Mouse (Mus musculus) forebrain, embryonic 15.5 days (tissue): ENCODE data around the gene Rptor. TPM values are rescaled to one million over a fixed set of nuclear protein-coding genes. Genes with fewer than 3 reads are reported as not detected.

ENCODE experiments used
- polyA plus RNA-seq: library from polyadenylated mRNA; unstranded; fragments of >200 nt; fragmentation: Nextera tagmentation; extraction: Ambion mirVana; gene quantifications from 2 replicates; pipeline ENCODE4 v1.2.1, GENCODE M21; 2015

The Rptor gene
- polyA plus RNA-seq, 1 experiment from 2014 or later = 12.0 TPM

Other genes starting within 250 kb of the Rptor start
- gene Sgsh, start 247.4 kb upstream of the Rptor start, polyA plus RNA-seq = 3.0 and 3.7 TPM in 2 replicates
- 3.5 and 3.9 TPM in 2 replicates for gene Slc26a11, start 247.3 kb upstream of the Rptor start, polyA plus RNA-seq
- gene Rnf213, start 209.8 kb upstream of the Rptor start, polyA plus RNA-seq = 0.75 and 1.4 TPM in 2 replicates
- gene Endov, start 111.6 kb upstream of the Rptor start, polyA plus RNA-seq = 17.3 and 18.5 TPM in 2 replicates
- gene Nptx1, start 55.2 kb upstream of the Rptor start, polyA plus RNA-seq = 9.0 and 10.2 TPM in 2 replicates